Mouse (Mus musculus): ENCODE results near the gene Aqp2.

DNA sequence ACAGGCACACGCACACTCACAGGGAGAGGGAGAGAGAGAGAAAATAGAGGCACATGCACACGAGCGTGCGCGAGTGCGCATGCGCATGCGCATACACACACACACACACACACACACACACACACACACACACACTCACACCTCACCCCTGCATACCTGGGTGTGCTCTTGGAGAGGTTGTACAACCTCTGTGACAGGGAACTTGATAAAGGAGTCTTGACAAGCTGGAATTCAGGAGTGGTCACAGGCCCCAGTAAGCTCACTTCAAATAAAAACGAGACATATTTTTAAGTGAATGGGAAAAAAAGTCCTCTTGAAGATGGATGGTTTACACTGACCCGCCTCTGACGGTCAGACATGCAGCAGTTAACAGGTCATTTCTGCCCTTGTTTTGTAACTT is 43.2 kb downstream of the Aqp2 start:
- no peak for TF ChIP-seq CTCF (IDR thresholded peaks at IDR 0.05)
- TF ChIP-seq EP300 (IDR thresholded peaks at IDR 0.05): peak; percentile 65

Data from lung, postnatal 0 days (tissue).